Mouse (Mus musculus) v-Abl transformed pro-B cells (cell line): ENCODE measurements around the gene Sult2b1.

ENCODE experiments used
- in situ Hi-C, 2 experiments: fragments of 400-800 bp; cut with MboI; formaldehyde crosslinking; loops; one replicate each; pipeline ENCODE4 v1.15.1; 2025; ENCODE audit not compliant: unreplicated experiment in 2 of 2

Gene Sult2b1

DNA sequence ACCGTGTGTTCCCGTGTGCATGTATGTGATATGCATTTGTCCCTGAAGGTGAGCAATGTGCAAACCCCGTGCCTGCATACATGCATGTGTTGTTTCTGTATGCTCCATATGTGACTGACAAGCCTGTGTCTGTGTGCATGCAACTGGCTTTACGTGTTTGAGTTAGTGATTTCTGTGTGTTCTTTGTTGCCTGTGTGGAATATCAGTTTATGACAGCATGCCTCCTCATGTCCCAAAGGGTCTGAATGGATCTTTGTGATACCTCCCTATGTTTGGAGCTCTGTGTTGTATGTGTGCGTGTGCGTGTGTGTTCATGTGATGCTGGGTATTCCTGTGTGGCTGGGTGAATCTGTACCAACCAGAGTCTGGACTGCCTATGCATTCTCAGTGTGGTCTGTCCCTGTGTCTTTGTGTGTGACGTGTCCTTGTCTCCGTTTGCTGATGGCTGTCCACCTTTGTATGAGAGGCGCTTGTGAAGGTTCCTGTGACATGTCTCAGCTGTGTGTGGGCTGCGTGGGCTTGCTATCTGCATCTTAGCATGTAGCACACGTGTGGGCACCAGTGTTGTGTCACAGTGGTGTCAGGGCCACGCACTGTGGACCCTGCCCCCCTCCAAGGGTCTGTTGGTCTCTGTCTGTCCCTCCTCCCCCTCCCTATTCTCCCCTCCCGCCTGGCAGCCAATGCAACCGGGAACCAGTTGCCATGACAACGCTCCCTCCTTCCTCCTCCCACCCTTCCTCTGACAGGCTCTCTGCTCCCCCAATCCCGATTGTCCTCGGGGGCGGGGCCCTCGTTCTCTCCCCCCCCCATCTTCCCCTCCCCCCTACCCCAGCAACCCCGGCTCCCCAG, at the start of gene Sult2b1:
Sult2b1 (minus strand) TSS at position 146 of the 849 bp plus-strand sequence.
- in situ Hi-C loops: loop anchor here in 1 of 2 experiments (5.0 kb wide), 1 partner anchor 73 kb away; no protein-coding TSS in a partner anchor

DNA sequence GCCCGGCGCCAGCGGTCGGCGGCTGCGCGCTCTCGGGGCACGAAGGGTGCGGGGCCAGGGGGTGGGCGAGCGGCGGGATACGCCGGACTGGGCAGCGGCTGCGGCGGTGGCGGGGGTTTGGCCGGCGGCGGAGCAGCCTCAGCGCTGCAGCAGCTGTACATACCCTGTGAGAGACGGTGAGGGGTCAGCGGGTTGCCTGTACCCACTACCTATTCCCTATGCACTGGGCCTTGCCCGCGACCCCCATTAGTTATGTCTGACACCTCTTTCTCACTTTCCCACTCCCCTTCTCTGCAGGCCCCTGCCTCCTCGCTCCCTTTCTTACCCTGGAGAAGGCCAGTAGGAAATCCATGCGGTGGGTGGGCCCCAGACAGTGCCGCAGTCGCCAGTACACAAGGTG, 49.5 kb upstream of the Sult2b1 start:
- in situ Hi-C loops: no loop called here

DNA sequence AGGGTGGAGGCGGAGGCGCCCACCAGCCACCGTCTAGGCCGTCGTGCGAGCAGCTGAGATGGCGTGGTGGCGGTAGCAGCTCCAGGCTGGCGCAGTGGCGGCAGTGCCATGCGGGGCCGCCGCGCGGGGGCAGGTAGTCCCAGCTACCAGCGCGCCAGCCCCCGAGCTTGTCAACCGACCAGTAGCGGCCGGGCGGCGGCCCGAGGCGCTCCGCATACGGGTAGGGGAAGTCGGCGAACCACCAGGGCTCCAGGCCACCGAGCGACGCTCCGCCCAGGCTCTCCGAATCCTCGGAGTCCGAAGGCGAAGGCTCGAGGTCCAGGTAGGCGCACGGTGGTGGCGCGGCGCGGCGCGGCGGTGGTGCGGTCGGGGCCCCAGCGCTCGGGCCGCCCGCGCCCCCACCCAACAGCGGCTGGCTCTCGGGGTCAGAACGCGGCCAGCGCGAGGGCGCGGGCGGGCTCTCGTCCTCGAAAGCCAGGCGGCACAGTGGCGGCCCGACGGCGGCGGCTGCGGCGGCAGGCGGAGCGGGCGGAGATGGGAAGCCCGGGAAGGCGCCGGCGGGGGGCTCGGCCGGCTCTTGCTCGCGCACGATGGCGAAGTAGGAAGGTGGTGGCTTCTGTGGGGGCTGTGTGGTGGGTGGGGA, 48.8 kb upstream of the Sult2b1 start:
- in situ Hi-C loops: no loop called here

DNA sequence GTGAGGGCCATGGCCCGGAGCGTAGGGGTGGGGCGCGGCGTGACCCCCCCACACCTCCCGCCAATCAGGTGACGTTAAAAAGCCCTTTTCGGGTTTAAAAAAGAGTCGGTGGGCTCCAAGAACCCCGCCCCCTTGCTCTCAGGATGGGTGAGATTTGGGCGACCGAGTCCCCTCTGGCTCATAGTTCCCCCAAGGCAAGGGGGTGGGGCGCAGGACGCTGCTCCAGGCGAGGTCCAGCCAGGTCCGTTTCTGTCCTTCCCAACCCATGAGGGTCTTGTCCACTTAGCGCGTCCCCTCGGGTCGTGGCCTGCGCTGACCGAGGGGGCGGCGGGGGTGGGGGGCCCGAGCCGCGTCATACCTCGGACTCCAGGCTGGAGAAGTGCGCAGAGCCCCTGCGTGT, 48.0 kb upstream of the Sult2b1 start:
- in situ Hi-C loops: no loop called here

DNA sequence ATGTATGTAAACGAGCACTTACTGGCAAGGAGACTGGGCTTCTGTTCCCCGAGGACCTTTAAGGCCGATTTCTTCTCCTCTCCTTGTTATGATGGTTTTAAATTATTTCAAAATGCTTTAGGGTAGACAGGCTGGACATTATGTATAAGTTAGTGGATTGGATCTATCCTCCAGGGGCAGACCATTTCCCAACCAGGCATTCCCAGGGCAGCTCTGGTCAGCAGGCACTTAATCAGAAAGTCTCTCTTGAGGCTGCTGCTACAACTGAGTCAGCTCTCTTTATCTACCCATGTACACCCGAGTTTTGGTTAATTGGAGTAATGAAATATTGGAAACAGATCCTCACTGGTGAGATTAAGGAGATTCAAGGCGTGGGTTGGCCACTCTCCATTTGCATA, 46.7 kb upstream of the Sult2b1 start:
- in situ Hi-C loops: no loop called here

DNA sequence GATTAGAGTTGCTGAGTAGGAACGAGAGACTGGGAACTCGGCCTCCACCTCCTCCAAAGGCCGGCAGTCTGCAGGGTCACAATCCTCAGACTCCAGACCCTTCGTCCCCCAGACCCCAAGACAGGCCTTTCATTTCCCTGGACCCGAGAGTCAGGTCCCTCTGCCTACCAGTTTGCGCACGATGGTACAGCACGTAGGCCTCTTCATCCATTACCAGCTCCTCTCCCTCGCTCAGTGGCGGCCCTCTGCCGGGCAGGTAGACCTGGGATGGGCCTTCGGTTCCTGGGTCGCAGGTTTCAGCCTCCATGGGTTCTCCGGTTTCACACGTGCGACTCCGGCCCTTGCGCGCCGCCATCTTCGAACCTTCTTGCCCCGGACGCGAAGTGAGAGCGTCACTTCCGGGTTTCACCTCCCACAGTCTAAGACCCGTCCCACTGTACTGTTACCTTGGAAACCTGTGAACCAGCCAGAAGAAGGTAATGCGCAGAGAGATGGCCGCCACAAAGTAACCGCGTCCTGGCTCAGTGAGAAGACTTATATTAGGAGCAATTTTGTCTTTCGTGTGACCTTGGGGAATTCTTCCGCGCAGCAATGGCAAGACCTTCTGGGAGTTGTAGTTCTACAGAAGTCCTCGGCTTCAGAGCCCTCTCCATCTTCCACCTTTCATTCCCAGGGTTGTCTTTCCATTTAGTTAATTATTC, 46.1 kb upstream of the Sult2b1 start, which contains the start of gene Grwd1:
Grwd1 (minus strand) TSS at position 518 of the 701 bp plus-strand sequence.
- in situ Hi-C loops: no loop called here

DNA sequence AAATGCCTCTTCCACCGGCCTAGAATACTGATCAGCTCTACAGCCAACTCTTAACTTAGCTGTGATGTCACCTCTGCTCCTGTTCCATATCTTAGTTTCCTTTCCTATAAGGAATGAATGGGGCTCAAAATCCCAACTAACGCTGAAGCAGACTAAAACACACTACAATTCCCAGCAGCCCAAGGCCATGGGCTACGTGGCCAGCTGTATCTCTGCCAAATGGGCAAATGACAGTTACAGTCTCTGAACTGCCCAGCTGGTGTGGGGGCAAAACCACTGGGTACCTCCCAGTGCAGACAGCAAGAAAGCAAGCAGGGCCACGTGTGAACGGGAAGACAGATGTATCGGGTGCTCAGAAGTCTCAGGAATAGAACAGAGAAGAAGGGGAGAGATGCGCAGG, 42.2 kb upstream of the Sult2b1 start:
- in situ Hi-C loops: no loop called here

DNA sequence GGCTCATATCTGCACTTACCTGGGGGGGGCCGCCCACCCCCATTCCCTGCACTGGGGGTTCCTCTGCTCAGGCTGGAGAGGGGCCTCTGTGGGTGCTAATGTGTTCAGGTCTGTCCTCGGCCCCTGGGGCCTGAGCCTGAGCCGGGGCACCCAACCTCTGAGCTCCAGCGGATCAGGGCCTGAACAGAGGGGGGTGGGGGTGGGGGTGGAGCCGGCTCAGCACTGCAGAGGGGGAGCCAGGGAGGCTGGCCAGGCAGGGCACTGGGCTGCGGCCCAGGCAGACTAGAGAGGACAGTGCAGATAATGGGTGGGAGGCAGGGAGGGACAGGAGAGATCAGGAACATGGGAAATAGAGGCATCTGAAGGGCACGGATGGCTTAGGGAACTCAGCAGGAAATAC, 40.1 kb upstream of the Sult2b1 start, which contains the start of gene Kcnj14:
Kcnj14 (minus strand) TSS at position 185 of the 400 bp plus-strand sequence.
- in situ Hi-C loops: no loop called here

DNA sequence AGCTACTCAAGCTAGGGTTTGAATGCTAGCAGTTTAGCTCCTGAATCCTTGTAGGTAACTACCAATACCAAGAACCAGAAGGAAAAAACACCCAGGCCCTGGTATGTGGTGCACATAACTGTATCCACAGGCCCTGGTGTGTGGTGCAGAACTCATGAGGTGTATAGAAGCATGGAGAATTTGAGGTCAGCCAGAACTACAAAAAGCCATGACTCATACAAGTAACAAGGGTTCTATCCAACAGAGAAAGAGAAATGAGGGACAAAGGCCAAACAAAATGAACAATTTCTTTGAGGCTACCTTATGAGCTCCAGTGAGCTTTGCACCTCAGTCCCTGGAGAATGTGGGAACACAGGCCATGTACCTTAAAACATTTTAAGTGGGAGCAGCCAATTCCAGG, 36.4 kb upstream of the Sult2b1 start:
- in situ Hi-C loops: no loop called here

DNA sequence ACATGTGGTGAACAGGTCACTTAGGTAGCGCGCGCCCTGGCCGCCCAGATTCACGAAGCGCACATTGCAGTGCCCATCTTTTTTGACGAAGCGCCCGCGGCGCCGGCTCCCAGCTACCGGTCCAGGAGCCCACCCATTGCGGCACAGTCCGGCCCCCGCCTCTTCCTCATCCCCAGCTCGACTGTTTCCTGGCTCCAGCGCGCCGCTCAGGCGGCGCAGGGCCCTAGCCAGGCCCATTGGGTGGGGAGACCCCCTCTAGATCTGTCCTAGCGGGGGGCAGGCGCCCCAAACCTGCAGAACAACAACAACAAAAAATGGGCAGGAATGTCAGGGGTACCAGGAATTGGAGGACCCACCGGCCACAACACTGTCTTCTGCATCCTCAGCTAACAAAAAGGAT, 35.4 kb upstream of the Sult2b1 start:
- in situ Hi-C loops: no loop called here

DNA sequence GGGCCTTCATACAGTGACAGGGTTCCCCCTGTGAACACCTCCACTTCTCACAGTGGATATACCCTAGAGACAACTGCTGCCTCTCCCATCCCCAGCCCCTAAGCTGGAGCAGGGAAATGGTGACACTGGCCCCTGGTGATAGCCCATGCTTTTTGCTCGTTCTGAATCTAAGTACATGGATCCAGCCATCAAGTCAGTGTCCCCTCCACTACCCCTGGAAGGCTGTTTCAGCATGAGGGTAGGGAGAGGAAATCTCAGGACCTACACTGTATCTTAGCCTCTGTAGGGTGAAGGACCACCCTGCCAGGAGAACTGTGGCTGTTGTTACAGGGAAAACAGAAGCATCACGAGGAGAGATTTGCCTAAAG, 31.5 kb upstream of the Sult2b1 start:
- in situ Hi-C loops: no loop called here

DNA sequence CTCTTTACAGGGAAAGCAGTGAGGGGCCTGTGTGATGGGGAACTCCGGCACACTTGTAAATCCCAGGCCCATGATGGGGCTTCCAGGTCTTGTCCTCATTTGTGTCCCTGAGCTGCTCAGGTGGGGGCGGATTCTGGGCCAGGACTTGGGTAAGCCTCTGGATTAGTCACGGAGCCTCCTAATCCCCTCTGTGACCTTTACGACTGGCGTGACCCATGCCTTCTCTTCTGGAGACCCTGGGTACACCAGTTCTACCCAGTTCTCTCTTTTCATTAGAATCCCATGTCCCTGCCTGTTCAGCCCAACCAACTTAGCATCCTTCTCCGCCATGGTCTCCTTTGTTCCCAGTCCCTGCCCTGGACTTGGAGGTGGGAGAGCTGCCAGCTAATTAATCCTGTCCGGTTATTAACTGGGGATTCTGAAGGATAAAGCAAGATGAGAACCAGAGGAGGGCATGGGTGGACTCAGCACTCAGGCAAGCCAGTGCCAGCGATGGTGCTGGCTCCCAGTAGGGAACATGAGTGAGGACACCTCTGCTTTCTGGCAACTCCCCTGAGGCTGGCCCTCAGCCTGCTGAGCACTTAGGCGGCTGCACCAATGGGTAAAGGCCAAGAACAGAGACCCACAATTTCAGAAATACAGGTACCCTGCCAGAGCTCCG, 31.0 kb upstream of the Sult2b1 start:
- in situ Hi-C loops: no loop called here

DNA sequence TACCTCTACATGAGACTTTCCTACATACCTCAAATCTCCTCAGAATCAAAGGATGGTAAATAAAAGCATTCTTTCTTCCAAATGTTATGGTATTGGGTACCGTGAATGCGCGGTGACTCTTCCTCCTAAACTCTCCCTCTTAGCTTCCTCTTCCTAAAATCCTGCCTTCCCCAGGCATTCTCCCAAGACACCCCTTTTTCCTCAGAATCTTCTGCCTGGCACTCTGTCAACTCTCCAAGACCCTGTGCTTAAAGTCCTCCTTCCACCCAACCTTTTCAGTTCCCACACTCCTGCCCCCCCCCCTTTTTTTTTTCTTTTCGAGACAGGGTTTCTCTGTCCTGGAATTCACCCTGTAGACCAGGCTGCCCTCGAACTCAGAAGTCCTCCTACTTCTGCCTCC, 30.4 kb upstream of the Sult2b1 start:
- in situ Hi-C loops: no loop called here

DNA sequence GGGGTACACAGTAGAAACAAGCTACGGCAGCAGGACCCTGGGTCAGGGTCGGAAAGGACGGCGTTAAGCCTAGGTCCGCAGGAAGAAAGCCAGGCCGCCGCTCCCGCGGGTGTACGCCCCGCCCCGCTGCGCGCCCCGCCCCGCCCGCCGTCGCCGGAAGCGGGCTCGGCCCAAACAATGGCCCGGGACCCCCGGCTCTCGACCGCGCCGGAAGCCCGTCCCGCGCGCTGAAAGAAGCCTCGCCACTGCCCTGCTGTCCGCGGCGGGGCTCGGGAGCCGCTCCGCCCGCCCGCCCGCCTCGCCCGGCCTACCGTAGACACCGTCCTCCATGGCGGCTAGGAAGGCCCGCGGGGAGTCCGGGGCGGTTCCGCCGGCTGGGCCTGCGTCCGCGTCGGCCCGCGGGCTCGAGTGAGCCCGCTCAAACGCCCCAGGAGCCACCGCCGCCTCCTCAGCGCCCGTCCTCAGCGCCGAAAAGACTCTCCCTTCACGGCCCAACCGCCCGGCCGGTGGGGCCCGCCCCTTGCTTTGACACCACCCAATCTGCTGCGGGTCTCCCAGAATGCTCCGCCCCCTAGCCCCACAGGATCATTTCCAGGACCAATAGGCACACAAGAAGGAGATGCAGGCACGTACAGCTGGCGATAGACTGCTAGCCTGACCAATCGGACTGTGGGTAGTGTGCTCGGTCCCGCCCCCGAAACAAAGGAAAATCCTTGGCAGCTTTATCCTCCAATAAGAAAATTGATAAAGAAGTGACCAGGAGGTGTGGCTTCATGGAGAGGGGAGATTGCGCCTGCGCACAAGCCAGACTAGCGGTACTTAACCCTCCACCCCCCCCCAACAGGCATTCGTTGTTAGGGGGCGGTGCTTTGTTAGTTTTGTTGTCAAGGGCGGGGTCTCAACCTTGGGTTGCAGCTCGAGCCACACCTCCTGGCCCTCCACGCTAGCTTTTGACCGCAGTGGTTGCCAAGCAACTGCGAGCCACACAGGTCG, 29.6 kb upstream of the Sult2b1 start, which contains the start of gene Cyth2:
Cyth2 (minus strand) TSS at position 795 of the 993 bp plus-strand sequence.
- in situ Hi-C loops: no loop called here

DNA sequence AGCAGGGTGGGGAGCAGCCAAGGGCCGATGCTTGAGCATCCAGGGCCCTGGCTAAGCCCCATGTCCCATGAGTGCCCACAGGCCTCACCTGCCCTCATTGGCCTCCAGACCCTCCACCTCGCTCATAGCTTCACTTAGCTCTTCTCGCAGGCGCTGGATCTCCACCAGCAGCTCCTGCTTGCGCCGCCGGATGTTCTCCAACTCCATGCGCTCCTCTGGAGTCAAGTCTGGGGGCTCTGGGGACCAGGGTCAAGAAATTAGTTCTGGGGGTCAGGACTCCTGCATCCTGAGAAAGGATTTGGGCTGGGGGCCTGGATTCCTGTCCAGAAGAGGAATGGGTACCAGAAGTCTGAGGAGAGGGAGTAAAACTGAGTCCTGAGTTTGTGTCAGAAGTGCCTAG, 28.5 kb upstream of the Sult2b1 start:
- in situ Hi-C loops: no loop called here

DNA sequence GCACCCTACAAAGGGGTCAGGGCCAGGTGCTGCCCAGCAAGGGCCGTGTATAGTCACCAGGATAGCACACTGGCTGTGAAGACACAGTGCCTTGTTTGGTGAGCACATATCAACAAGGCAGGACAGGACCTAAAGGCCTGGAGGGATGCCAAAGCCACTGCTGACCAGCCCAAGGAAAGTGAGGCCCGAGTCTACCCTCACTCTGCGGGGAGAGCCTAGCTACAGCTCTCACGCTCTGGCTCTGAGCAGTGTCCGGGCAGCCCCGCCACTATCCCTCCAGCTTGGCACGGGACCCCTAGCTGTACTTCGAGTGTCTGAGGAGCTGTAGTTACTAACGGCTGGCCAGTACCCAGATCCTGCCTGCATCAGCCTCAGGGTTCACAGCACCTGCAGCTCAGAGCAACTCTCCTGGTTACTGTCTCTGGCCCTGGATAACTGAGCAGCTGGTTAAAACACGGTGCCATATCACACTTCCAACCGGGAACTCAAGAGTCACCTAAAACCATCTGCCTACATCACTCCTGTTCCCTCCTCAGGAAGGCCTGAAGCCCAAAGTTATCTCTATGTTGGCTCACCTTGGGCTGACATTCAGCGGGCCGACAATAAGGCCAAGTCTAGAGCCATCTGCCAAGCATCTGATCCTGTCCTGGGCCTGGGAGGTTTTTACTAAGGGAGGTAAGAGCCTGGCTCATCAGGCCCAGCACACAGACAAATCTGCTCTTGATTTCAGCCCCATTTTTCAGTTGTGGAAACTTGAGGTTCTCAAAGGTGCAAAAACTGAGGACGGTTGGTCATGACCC, 25.0 kb upstream of the Sult2b1 start:
- in situ Hi-C loops: loop anchor here in 1 of 2 experiments (10.0 kb wide), 1 partner anchor 125 kb away; no protein-coding TSS in a partner anchor

DNA sequence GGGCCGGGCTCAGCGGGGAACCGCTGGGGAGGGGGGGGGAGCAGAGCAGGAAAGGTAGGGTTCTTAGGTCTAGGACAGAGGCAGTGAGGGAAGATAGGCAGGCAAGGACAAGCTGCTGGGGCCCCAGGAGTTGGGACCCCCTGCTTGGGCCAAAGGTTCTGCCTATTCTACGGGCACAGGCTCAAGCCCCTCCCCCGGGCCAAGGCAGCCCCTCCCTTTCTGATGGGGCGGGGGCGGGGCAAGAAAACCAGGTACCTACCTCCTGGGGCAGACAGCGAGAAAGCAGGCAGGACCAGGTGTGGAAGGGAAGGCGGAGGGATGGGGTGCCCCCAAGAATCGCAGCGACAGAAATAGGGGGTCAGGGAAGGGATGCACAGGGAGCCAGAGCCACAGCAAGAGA, 24.0 kb upstream of the Sult2b1 start:
- in situ Hi-C loops: loop anchor here in 1 of 2 experiments (10.0 kb wide), 1 partner anchor 126 kb away; no protein-coding TSS in a partner anchor

DNA sequence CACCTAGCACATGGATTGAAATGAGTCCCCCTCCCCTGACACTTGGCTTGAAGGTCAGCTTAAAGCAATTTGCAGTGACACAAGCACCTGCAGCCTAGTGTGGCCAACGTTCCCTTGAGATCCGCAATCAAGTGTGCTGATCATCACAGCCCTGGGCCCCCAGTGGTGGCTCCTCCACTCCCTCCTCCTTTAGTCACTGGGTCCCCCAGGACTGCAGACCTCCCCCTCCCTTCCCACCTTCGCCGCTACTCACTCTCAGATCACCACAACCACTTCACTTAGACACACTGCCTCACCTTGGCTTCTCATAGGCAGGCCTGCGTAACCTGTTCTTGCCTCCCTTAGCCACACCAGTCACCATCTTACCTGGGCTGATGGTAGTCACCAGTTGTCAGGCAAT, 21.5 kb upstream of the Sult2b1 start:
- in situ Hi-C loops: loop anchor here in 1 of 2 experiments (10.0 kb wide), 1 partner anchor 129 kb away; no protein-coding TSS in a partner anchor
